Mouse (Mus musculus): ENCODE measurements around the gene Pou2f1. TPM values are rescaled to one million over a fixed set of nuclear protein-coding genes. Genes with fewer than 3 reads are reported as not detected.

The Pou2f1 gene
- total and polyA plus RNA-seq, 3 experiments: 16.0 to 57.1 (median 17.3) TPM

DNA sequence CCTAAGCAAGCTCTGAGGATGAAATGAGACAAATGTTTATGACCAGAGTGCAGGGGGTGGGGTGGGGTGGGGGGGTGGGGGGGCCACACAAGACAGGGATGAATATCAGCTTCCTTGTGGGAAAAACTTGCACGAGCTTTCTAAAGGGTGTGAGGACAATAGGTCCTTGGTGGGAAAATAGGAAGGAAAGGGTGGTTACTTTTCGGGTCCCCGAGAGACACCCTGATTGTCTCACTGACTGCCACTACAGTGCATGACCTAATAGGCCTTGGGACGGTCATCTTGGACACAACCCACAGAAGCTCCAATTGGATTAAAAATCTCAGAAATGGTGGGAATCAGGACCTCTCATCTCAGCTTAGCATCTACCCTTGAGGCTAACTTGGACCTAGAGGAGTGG, 183.3 kb downstream of the Pou2f1 start:
- ATAC-seq (ENCODE audit: extremely low read depth, insufficient number of reproducible peaks, low FRiP score, poor library complexity, severe bottlenecking) (no peak), DNase-seq (ENCODE audit: low spot score) (no peak)
- no peaks in the 10 kb centered on the region for H3K36me3 ChIP-seq (replicated peaks)
- no peak overlapping the region; the same call in 1 of the 2 replicates for H3K4me3 ChIP-seq (ENCODE audit: low read depth, low read length)
- H3K9me3 ChIP-seq (replicated peaks): no peaks in the 10 kb centered on the region
- TF ChIP-seq GATA2 (IDR thresholded peaks at IDR 0.05; ENCODE audit: borderline replicate concordance, low read depth, low read length): no peak
- TF ChIP-seq POLR2AphosphoS5 (IDR thresholded peaks at IDR 0.05; ENCODE audit: insufficient replicate concordance, low read depth, low read length): no peak
- peaks cover 13% of the 10 kb centered on the region for H3K27me3 ChIP-seq (ENCODE audit: insufficient read depth, low read length)
- H3K4me1 ChIP-seq (ENCODE audit: insufficient read depth, low read depth, low read length): peaks cover 61% of the 10 kb centered on the region

- H3K9me3 ChIP-seq (replicated peaks): no peaks in the 10 kb centered on the region
- TF ChIP-seq TAL1 (conservative IDR thresholded peaks at IDR 0.05; ENCODE audit: low read depth, low read length) (peak; percentile 78), GATA1 (IDR thresholded peaks at IDR 0.05; ENCODE audit: borderline replicate concordance, low read length) (no peak)
- peaks cover 13% of the 10 kb centered on the region for H3K27me3 ChIP-seq (ENCODE audit: insufficient read depth, low read length)
- peak overlapping the region; percentile 60; the same call in 1 of the 2 replicates for H3K4me3 ChIP-seq (ENCODE audit: low read depth, low read length)
- H3K4me1 ChIP-seq (ENCODE audit: insufficient read depth, low read depth, low read length): peaks cover 57% of the 10 kb centered on the region
- ATAC-seq (ENCODE audit: extremely low read depth, insufficient number of reproducible peaks, low FRiP score, poor library complexity, severe bottlenecking): peak; percentile 98
- DNase-seq (ENCODE audit: low spot score): peak; percentile 76
- H3K36me3 ChIP-seq (replicated peaks): no peaks in the 10 kb centered on the region
Observed at GRCm38 (mm10) chr1:165818145-165818860, 184.2 kb downstream of the Pou2f1 start.

GRCm38 (mm10) chr1:165817264-165817663, 185.2 kb downstream of the Pou2f1 start:
- Histone ChIP-seq H3K9me3 (replicated peaks) (no peaks in the 10 kb centered on the region), H3K36me3 (replicated peaks) (no peaks in the 10 kb centered on the region), H3K27me3 (ENCODE audit: insufficient read depth, low read length) (peaks cover 17% of the 10 kb centered on the region), H3K4me3 (ENCODE audit: low read depth, low read length) (no peak overlapping the region), H3K4me1 (ENCODE audit: insufficient read depth, low read depth, low read length) (peaks cover 61% of the 10 kb centered on the region)
- DNase-seq (ENCODE audit: low spot score) (no peak), ATAC-seq (ENCODE audit: extremely low read depth, insufficient number of reproducible peaks, low FRiP score, poor library complexity, severe bottlenecking) (no peak)
- no peak for TF ChIP-seq GATA2 (IDR thresholded peaks at IDR 0.05; ENCODE audit: borderline replicate concordance, low read depth, low read length)
- no peak for TF ChIP-seq POLR2AphosphoS5 (IDR thresholded peaks at IDR 0.05; ENCODE audit: insufficient replicate concordance, low read depth, low read length)
- TF ChIP-seq CTCF (IDR thresholded peaks at IDR 0.05; ENCODE audit: low read depth, low read length): no peak
- TF ChIP-seq GATA1 (IDR thresholded peaks at IDR 0.05; ENCODE audit: borderline replicate concordance, low read length): no peak
- TF ChIP-seq TAL1 (conservative IDR thresholded peaks at IDR 0.05; ENCODE audit: low read depth, low read length): no peak

- peaks cover 23% of the 10 kb centered on the region for H3K27me3 ChIP-seq (ENCODE audit: insufficient read depth, low read length)
- H3K9me3 ChIP-seq (replicated peaks): no peaks in the 10 kb centered on the region
- H3K36me3 ChIP-seq (replicated peaks): no peaks in the 10 kb centered on the region
- DNase-seq (ENCODE audit: low spot score) (no peak), ATAC-seq (ENCODE audit: extremely low read depth, insufficient number of reproducible peaks, low FRiP score, poor library complexity, severe bottlenecking) (no peak)
- peaks cover 59% of the 10 kb centered on the region for H3K4me1 ChIP-seq (ENCODE audit: insufficient read depth, low read depth, low read length)
- H3K4me3 ChIP-seq (ENCODE audit: low read depth, low read length): no peak overlapping the region
- TF ChIP-seq POLR2AphosphoS5 (IDR thresholded peaks at IDR 0.05; ENCODE audit: insufficient replicate concordance, low read depth, low read length) (no peak), CTCF (IDR thresholded peaks at IDR 0.05; ENCODE audit: low read depth, low read length) (no peak), GATA2 (IDR thresholded peaks at IDR 0.05; ENCODE audit: borderline replicate concordance, low read depth, low read length) (no peak), TAL1 (conservative IDR thresholded peaks at IDR 0.05; ENCODE audit: low read depth, low read length) (no peak), GATA1 (IDR thresholded peaks at IDR 0.05; ENCODE audit: borderline replicate concordance, low read length) (no peak)
Observed at GRCm38 (mm10) chr1:165816391-165816790, 186.1 kb downstream of the Pou2f1 start.

Other genes with a start within 250 kb of the Pou2f1 start
- gene Creg1, start 238.9 kb downstream of the Pou2f1 start, total RNA-seq (2014; fragmentation: Nextera tagmentation): 514 and 555 TPM in 2 replicates
- gene Creg1, start 238.9 kb downstream of the Pou2f1 start, total RNA-seq (2017): 239 and 269 TPM in 2 replicates
- gene Creg1, start 238.9 kb downstream of the Pou2f1 start, polyA plus RNA-seq (2012): 139 and 160 TPM in 2 replicates
- 1.1 and 3.3 TPM in 2 replicates for gene Cd247, start 214.0 kb downstream of the Pou2f1 start, total RNA-seq (2014; fragmentation: Nextera tagmentation)
- gene Cd247, start 214.0 kb downstream of the Pou2f1 start, total RNA-seq (2017): 1.0 and 1.4 TPM in 2 replicates
- 0.96 and 1.6 TPM in 2 replicates for gene Cd247, start 214.0 kb downstream of the Pou2f1 start, polyA plus RNA-seq (2012)
- not detected in 2 replicates for gene Dusp27, start 125.2 kb upstream of the Pou2f1 start, total RNA-seq (2014; fragmentation: Nextera tagmentation)
- gene Dusp27, start 125.2 kb upstream of the Pou2f1 start, total RNA-seq (2017): under 0.01 and 0.11 TPM in 2 replicates
- gene Dusp27, start 125.2 kb upstream of the Pou2f1 start, polyA plus RNA-seq (2012): not detected in 2 replicates
- gene Gpa33, start 127.6 kb upstream of the Pou2f1 start, total RNA-seq (2014; fragmentation: Nextera tagmentation): not detected in 2 replicates
- 0.05 TPM in 1 of 2 replicates, not detected in the other for gene Gpa33, start 127.6 kb upstream of the Pou2f1 start, total RNA-seq (2017)
- gene Gpa33, start 127.6 kb upstream of the Pou2f1 start, polyA plus RNA-seq (2012): not detected in 2 replicates
- not detected in 2 replicates for gene Mael, start 236.1 kb upstream of the Pou2f1 start, total RNA-seq (2014; fragmentation: Nextera tagmentation)
- 0.16 TPM in 1 of 2 replicates, not detected in the other for gene Mael, start 236.1 kb upstream of the Pou2f1 start, total RNA-seq (2017)
- not detected in 2 replicates for gene Mael, start 236.1 kb upstream of the Pou2f1 start, polyA plus RNA-seq (2012)